Mouse (Mus musculus) naive thymus-derived CD4-positive, alpha-beta T cell, adult 2 months (primary cell): ENCODE measurements around the gene Rbm25.
"Not testable (repeated sequence)": the region's sequence is repeated elsewhere in the genome, so short reads cannot be mapped to it uniquely, and the experiment has no call there.

ENCODE experiments used
- DNase-seq: peaks from one replicate; pipeline ENCODE4 v3.0.0-alpha.2; 2011; ENCODE audit warnings: low read depth

Gene Rbm25

DNA sequence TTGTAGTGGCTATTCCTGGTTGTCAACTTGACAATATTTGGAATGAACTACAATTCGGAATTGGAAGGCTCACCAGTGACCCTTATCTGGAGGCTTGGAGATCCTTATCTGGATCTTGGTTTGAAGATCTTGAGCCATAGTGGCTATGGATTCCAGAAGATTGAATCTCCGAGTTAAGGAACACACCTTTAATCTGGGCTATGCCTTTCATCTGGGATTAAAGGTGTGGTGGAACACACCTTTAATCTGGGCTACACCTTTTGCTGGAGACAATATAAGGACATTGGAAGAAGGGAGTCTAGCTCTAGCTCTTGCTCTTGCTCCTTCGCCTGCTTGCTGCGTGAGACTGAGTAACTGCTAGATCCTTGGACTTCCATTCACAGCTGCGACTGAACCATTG, at the start of gene Rbm25:
Rbm25 (plus strand) TSS at position 301 of the 400 bp plus-strand sequence.
- DNase-seq: not testable (repeated sequence)

DNA sequence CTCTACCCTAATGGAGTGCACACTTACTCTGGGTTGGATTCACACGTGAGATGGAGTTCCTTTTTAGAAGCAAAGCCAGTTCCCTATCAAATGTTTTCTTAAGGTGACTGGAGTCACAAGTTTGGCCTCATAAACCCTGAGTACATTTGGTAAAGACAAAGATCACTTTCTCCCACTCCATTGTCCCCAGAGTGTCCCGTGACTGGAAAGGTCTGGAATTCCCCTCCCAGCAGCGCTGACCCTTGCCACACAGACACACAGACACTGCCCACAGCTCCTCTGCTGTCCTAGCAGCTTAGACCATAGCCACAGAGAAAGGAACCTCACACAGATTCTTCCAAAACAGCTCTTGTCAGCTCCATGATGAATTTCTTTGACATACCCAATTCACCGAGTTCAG, 48.9 kb upstream of the Rbm25 start:
- DNase-seq: no peak

DNA sequence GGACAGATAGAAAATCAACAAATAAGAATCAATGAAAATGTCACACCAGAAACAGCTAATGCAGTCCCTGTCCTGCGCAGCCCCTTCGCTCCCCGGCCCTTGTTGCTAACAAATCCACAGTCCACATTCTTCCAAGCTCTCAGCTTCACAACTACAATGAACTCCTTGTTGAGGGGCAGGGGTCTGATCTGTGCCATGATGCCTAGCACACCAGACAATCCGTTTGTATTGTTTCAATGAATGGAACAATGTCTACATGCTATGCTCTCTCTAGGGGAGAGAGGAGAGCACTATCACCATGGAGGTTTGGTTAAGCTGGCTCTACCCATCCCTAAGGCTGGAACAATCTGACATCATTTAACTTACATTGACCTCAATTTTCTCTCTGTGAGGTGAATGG, 48.3 kb upstream of the Rbm25 start:
- DNase-seq: no peak

DNA sequence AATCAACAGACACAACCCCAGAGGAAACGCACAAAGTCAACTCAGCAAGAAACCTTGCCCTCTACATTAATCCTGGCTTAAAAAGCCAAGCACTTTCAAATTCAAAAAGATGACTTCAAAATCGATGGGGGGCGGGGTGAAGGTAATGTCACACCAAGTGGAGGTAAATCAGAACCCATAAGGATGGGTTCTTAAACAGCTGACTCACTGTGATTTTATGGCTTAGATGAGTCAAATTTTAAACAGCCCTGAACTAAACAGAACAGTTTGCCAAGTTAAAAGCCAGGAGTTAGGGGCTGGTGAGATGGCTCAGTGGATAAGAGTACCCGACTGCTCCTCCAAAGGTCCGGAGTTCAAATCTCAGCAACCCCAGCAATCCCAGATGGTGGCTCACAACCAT, 44.4 kb upstream of the Rbm25 start:
- DNase-seq: no peak

DNA sequence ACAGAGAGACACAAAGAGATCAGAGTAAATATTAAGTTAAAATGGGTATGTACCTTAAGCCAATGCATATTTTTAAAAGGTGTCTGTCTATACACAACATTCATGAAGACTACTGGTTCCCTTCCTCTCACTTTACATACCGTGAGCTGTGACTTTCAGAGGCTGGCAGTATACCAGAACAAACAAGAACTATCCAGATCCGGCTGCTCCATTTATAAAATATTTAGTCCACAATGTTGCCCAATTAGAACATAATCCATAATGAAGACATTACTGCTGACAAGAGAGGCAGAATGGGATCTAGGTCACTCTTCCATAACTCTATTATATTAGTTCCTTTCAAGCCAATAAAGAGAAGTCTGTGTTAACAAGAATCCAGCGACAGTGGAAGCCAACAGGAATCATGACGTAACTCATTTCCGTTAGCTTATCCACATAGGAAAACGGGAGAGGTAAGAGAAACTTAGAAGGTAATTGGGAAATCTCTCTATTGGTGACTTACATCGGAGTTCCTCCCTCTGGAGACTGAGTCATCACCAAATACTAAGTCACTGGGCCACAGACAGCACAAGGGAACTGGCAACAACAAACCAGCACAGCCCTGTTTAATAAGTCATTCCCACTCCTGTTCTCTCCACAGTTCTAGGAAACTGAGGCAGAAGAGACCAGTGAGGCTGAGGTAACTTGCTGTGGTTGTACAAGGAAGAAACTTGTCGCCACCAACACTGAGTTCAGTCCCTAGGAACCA, 39.1 kb upstream of the Rbm25 start:
- DNase-seq: no peak

DNA sequence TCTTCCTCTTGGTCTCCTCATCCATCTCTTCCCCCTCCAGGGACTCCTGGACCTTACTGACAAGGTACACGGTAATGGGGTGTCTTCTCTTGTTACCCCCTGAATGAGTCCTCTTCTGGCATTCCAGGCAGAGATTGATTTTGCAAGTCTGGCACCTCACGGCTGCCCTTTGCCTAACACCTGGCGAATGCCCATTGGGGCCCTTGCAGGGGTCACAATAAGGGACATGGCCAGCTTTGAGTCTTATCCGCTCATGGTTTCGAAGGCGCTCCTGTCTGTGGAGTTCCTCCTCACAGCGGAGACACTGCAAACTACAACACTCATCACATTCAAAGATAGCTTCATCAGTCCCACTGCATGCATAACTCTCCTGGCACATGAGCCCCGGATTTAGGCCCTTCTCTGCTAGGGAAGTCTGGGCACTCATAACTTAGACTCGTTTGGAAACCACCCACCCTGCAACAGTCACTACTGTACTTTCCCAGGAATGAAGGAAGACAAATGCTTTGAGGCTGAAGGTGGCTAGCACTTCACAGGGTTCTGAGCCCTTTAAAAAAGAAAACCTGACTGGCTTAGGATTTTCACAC, 36.5 kb upstream of the Rbm25 start:
- no peak for DNase-seq

DNA sequence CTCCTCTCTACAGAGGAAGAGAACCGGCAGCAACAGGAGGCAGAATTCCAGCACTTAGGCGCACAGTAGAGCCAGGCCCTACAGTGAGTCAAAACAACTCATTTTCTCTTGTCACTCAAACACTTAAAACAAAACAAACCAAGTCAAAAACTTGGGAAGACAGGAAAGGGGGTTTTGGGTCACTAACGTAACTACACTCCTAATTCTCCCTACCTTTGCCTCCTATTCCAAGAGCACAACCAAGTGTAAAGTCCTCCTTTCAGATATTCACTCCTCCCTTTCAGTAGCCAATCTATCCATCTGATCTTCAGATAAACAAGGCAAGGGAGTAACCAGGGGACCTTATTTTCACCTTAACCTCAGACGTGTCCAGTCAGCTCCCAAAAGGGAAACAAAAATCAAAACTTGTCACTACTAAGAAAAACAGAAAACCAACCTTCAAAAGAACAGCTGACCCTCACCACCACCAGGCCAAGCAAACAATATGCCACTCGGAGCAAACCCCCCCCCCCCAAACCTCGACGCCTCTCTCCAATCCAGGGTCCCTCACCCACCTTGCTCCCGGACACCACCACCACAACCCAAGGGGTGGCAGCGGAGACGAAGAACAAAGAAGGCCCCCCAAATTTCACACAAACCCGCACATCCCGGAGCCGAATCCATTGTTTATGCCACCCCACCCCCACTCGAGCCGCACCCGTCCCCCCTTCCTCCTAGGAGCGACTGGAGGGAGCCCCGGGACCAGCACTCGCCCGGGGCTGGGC, 34.7 kb upstream of the Rbm25 start:
- peak; percentile 21 for DNase-seq

DNA sequence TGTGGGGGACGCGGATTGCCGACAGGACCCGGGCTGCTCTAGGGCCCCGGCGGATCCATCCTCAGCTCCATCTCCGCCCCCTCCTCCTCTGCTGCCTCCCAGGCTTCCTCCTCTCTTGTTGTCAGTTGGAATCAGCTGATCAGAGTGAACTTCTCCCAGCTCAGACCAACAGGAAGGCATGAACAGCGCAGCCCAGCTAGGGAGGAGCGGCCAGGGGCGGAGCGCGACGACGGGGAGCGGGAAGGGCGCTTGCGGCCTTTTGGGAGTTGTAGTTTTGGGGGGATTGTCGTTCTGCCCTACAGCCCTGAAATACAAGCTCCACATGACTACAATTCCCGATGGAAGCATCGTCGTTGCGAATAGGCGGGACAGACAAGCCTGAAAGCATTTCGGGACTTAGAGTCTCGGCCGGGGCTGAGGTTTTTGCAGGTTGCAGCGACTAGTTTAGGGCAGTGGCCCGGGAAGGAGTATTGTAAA, 34.0 kb upstream of the Rbm25 start, which contains the start of gene Zfyve1:
Zfyve1 (minus strand) TSS at position 198 of the 477 bp plus-strand sequence.
- DNase-seq: peak; percentile 90

DNA sequence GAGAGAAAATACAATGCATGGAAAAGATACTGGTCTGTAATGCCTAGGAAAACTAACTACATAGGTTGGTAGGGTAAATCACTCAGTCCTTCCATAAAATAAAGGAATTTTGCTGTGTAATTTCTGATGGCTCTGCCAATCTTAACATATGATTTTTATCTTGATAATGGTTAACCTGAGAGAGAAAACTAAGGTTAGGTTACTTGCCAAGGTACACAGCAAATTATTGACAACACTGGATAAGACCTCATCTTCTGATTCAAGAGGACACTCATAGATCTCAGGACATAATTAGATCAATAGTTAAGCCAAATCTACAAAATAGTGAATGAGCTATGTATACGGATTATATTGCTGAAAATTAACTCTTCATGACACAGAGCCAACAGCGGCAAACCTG, 33.2 kb upstream of the Rbm25 start:
- no peak for DNase-seq

DNA sequence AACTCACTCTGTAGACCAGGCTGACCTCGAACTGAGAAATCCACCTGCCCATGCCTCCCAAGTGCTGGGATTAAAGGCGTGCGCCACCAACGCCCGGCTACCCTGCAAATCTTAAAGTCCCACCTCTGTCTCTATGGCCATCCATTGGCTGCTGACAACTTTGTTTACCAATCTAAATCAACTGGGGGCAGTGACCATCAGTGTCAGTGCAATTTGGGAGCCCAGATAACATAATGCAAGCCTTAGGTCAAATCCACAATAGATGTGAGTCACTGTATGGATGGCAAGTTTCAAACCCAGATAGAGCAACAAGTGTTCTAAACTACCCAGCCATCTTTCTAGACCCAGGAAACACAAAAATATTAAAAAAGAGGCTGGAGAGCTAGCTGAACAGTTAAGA, 28.8 kb upstream of the Rbm25 start:
- no peak for DNase-seq

DNA sequence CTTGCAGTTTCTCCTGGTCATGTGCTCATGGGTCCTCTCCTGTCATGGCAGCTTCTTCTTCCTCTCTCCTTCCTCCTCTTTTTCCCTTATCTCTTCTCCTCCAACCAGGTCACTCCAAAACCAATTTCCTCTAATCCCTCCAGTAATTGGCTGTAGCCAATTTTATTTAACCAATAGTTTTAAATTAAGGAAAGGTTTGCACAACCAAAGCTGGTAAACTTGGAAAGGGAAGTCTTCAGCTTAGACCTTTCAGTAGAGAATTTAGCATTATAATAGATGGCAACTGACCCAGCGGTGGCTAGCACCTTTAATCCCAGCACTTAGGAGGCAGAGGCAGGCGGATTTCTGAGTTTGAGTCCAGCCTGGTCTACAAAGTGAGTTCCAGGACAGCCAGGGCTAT, 24.6 kb upstream of the Rbm25 start:
- DNase-seq: not testable (repeated sequence)

DNA sequence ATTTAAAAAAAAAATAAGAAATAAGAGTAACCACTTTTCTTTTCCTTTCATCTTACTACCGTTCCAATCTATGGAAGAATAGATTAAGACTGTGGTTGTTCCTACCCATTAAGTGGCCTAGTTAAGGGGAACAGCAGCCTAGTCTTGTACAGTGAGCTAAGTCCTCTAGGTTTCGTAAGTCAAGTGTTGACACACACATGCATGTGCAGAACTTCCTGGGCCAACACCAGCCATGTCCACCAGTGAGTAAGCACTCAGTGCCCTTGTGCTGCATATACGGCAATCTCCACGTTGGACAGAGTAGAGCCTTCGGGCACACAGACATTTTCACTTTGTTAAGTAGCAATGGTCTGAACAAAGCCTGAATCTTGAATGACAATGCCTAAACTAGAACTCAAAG, 13.8 kb upstream of the Rbm25 start:
- no peak for DNase-seq

DNA sequence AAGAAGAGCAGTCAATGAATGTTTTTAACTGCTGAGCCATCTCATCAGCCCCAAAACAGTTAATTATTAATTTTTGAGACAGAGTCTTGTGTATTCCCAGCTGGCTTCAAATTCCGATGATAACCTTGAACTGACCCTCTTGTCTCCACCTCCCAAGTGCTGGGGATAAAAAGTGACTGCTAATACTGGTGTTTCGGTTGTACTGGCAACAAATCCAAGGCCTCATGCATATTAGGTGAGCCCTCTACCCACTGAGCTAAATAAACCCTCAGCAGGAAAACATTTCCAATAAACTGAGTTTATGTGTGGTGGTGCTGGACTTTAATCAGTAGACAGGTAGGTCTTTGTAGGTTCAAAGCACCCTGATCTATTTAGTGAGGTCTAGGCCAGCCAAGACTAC, 12.1 kb upstream of the Rbm25 start:
- no peak for DNase-seq

DNA sequence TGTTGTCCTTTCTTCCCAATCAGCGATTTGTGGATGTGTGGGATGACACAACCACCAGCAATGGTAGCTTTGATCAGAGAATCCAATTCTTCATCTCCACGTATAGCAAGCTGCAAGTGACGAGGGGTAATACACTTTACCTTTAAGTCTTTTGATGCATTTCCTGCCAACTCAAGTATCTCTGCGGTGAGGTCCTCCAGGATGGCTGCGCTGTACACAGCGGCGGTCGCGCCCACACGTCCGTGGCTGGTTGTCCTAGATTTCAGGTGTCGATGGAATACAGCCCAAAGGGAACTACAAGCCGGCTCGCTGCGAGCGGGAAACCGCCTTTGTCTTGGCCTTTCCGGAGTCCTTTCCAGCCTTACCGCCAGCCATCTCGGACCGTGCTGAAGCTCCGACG, 10.3 kb upstream of the Rbm25 start:
- not testable (repeated sequence) for DNase-seq

DNA sequence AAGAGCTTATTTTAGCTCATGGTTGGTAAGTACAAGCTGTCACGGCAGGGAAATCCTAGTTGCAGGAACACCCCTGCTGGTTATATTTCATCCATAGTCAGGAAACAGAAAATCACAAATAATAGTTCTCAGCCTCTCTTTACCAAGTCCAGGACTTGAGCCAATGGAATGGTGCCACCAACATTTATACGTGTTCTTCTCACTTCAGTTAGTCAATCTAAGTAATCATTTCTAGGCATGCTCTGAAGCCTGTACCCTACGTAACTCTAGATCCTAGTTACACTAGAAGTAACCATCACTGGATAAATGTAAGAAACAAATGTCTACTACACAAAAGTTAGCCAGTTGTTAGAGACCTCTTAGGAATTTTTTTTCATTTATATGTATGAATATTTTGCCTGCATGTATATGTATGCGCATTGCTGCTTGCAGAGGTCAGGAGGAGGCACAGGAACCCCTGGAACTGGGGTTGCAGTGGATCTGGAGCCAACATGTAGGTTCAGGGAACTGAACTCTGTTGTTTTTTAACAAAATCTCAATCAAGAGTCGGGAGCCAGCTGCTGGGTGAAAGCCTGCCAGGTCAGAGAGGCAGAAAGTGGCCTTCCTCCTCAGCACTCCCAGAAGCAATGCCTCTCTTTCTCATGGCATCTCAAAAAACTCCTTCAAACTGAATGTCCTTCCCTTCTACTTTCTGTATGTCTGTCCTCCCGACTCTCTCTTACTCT, 8.8 kb upstream of the Rbm25 start:
- no peak for DNase-seq

DNA sequence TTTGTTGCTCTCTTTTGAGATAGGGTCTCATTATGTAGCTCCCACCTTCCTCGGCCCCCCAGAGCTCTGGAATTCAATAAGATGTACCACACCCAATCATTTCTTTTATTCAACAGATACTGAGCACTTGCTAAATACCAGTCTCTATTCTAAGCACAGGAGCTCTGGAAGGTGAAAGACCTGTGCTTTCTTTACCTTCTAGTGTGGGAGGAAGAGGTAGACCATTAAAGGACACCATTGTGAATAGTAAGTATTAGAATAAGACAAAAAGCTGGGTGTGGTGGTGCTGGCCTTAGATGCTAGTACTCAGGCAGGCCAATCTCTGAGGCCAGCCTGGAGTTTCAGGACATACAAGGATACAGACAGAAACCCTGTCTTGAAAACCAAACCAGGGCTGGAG, 6.7 kb upstream of the Rbm25 start:
- no peak for DNase-seq

DNA sequence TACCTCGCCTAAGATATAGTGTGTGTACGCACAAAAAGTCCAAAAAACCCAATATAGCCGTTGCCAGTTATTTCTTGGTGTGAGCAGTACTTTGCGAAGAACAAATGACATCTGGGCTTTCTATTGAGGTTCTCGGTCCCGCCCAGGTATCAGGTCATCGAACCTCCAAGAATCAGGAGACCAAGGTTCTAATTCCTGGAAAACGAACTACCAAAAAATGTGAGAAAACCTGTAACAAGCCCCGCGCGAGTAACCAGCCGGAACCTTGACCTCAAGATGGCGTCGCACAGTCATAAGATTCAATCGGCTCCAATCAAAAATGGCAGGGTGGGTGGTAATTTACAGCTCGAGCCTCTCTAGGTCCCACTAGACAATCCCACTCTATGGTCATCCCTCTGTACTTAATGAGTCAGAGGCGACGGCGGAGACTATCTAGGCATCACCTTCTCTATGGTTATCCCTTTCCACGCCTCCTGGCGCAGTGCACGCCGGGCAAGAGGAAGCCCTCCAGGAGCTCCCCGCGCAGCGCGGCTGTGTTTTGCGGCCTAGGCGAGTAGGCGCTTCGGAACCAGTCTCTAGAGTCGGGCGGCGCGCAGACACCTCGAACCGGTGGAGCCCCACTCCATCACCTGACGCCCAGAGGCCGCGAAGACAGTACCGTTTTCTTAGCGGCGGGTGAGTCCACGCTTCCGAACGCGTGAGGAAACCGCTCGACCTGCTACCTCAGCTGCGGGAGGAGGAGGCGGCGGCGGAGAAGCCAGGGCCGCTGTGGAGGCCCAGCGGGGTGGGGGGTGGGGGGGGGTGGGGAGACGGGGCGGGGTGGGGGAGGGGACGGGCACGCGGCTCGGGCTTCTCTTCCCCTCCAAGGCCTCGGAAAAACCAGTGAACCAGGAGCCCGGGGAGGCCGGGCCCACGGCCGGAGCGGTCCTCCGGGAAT, 975 bp downstream of the Rbm25 start:
- DNase-seq: peak; percentile 99

DNA sequence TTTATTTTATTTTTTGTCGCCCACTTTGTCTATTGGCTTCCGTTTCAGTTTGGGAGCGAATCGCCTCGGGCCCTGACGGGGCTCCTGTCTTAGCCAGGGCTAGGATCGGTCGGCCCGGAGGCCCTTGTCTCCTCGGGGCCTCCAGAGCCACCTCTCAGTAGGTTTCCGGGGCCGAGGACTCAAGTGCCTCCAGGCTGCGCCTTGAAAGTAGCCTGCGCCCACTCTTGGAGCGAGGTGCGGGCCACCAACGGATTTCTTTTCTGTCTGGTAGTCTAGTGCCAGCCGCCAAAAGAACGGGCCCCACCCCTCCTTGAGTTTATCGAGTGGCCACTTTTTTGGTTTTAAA, 1.6 kb downstream of the Rbm25 start:
- peak; percentile 68 for DNase-seq

DNA sequence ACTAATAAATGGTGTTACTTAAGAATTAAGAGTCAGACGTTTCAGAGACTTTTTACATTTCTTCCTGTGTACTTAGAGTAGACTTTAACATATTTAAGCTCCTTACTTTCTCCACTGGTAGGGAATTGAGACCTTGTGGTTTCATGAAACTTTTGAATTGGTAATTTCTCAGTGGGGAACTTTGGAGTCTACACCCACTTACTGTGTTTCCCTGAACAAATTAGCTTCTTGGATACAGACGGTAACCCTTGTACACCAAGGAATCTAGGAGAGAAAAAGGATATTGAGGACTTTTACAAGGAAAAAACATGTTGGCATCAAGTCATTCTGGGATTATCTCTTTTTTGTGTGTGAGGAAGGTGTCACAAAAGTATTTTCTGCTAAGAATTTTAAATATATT, 2.8 kb downstream of the Rbm25 start:
- DNase-seq: no peak

DNA sequence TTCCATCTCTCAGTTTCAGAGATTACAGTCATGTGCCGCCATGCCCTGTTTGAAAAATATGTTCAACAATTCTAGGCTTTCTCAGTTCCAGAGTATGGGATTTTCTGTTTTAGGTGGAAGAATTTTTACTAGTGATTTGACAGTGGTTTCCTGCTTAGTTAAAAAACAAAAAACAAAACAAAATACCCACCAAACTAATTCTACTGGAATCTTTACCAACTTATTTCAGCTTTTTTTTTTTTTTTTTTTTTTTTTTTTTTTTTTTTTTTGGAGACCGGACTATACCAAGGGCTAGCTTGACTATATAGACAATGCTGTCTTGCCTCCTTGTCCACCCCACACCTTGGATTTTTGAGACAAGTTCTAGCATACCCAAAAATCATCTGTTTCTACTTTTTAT, 10.2 kb downstream of the Rbm25 start:
- DNase-seq: no peak

DNA sequence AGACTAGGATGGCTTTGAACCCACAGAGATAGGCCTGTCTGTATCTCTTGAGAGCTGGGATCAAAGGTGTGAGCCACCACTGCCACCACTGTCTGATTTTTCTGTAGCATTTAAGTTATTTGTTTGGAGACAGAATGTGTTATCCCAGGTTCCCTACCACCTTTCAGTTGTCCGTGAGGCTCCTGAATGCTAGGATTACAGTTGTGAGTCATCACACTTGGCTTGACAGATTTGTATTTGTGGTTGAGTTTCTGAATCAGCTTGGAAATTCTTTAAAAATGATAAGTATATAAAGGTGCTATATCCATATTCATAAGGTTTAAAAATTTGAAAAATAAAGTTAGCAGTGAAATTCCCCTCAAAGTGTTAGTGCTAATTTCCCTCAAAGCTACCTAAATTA, 12.1 kb downstream of the Rbm25 start:
- DNase-seq: no peak
